Mouse (Mus musculus): ENCODE results near the gene Copa.

The Copa gene

DNA sequence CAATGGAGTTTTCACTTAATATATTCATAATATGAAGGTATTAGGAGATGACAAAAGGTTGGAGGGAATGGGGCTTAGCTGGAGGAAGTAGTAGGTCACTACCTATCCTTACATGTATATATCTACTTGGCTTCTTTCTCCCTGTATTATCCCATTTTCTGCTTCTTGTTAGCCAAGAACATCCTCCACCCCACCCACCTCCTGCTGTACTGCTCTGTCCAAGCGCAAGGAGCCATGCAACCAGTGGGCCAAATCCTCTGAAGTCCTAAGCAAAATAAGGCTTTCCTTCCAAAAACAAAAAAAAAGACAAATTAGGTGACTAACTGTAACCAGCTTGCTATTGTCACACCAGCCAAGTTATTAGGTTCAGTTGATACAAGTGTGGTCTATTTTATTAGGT, 58.5 kb downstream of the Copa start:
- in situ Hi-C loops (cut with MseI, MboI): no loop called here

DNA sequence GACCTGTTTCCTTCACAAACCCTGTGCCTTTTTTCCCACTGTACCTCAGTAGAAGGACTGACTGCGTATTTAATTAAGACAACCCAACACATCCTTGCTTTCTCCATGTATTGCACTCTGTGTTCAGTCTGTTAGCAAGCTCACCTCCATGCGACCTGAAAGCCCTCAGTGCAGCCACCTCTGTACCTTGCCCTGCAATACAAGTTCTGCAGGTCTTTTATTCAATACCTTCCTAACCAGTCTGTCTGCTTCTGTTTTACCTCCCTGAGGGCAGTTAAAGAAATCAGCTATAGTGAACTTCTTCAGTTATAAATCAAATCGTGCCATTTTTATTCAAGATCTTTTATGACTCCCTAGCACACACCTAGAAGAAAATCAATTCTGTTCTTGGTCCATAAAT, 59.2 kb downstream of the Copa start:
- in situ Hi-C loops (cut with MseI, MboI): no loop called here

DNA sequence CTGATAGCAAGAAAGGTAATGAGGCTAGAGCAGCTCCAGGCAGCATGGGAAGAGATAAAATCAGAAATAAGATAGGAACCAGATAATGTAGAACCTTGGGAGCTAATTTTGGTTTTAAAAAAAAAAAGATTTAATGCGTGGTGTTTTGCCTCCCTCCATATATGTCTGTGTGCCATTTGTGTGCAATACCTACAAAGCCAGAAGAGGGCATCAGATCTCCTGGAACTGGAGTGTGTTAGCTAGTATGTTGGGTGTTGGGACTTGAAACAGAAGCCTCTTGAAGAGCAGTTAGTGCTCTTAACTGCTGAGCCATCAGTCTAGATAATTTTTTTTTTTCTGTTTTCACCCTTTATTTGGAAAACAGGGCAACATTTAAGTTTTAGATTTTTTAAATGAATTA, 61.2 kb downstream of the Copa start:
- in situ Hi-C loops (cut with MseI, MboI): no loop called here

DNA sequence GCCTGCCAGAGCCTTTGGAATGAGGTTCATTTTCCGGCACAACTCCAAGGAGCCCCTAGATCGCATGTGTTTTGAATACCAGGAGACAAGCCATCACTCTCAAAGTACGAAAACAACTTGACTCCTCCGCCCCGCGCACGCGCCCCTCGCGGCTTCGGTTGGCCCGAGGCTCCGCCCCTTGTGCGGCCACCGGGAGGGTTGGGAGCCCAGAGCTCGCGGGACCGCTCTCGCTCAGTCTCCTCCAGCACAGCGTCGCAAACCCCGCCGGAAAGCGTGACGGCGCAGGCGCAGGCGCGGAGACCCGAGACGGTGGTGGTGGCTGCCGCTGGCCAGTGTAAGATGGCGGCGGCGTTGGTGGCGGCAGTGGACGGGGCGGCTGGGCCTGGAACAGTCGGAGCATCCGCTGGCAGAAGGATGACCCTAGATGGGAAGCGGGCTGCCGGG, 65.5 kb downstream of the Copa start, which contains the start of gene Dcaf8:
Gene Dcaf8 (plus strand): TSS at position 250 of the 444 bp plus-strand sequence.
- in situ Hi-C loops (cut with MseI, MboI): no loop called here

DNA sequence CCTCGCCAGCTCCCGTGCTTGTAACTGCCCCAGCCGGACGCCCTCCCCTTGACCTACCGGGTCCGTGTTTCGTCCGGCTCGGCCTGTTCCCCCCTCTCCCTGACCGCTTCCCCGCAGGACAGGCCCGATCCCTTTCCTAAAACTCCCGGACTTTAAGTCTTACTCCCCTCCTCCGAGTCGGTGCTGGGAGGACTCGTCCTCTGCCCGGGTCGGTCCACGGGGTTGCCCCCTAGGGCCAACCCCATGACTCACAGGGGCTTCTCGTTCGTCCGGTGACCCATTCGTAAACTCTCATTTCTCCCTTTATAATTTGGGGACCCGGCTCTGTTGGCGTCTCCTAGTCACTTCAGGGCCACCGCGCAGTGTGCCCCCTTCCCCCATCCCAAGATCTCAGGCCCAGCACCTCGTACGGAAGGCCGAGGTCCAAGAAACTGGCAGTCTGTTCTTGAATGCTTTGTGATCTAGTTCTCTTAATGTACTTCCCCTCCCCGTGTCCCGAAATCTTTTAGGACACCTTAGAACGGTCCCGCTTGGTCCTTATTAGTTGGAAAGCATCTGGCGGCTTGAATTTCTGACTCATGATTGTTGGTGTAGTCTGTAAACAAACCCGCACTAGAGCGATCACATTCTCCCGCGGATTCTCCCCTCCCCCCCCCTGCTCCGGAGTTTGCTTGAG, 66.1 kb downstream of the Copa start:
- in situ Hi-C loops (cut with MseI, MboI): no loop called here

DNA sequence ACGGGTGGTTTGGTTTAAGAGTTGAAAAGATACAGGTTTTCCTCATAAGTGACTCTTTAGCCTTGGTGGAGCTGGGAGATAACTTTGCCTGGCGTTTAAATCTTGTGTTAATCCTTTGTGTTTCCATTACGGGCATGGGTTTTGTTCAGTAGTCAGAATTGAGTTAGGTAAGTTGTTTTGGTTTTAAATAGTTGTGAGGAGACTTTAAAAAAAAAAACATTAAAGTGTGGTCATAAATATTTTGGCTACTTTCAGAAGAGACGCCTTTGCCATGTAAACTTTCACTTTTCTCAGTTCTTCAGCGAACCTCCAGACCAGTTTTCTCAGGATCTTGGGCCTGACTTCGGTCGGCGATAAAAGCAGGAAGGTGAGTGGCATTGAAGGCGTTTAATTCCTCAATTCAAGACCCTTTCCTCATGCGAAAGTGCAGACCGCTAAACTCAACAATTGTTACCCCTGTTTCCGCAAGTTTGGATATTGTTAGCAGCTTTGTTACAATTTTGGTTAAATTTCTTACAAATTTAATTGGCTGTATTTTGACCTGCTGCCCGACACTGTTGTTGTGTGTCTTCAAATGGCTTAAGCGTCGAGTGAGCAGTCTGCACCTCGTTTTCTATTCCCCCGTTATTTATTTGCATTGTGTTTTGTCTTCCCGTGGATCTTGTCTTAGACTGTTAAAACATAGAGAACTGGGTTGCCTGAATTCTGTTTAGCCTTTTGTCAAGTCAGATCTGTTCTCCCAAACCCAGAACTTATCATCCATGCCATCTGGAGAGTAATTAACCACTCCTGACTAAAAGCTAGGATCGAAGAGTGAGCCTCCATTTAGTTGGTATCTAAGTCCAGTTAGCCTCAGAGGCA, 66.9 kb downstream of the Copa start:
- in situ Hi-C loops (cut with MseI, MboI): no loop called here

DNA sequence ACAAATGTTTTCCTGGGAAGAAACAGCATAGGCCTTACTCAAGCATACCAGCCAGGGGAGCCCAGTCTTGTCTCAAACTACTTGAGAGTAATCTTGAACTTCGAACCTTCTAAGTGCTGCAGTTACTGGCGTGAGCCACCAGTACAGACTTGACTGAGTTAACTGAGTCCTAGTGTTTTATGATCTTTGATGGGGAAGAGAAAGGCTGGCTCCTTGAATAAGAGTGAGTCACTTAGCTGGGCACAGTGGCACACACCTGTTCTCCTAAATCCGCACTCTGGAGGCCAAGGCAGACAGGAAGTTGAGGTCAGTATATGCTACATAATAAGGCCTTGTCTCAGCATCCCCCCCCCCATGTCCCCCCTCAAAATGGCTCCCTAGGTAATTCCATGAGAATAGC, 72.2 kb downstream of the Copa start:
- in situ Hi-C loops (cut with MseI, MboI): no loop called here

DNA sequence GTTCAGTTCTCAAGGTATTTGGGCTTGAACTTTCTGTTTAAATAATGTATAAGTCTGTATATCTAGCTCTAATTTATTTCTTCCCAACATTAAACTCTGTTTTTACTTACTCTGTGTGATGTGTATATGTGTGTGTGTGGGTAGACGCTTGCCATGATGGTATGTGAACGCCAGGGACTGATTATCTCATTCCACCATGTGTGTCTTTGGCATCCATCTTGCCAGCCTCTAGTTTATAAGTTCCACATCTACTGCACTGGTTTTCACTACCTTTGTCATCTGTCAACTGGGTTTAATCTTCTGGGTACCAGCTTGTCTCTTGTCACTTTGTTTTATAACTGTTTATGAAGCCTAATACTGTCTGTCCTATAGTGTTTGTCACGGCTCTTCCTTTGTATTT, 73.2 kb downstream of the Copa start:
- in situ Hi-C loops (cut with MseI, MboI): no loop called here

DNA sequence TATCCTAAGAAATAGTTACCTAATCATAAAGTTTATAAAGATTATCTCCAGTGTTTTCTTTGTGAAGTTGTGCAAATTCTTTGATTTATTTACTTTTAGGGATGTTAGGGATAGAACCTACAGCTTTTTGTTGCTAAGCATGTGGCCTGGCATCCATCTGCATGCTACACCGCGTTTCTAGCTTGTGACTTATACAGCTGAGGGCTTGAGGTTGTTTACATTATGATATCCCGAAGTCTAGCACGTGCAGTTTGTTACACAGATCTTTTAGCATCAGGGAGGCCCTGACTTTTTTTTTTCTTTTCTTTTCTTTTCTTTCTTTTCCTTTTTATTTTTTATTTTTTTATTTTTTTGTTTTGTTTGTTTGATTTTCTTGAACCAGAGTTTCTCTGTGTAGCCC, 77.6 kb downstream of the Copa start:
- in situ Hi-C loops (cut with MseI, MboI): no loop called here

DNA sequence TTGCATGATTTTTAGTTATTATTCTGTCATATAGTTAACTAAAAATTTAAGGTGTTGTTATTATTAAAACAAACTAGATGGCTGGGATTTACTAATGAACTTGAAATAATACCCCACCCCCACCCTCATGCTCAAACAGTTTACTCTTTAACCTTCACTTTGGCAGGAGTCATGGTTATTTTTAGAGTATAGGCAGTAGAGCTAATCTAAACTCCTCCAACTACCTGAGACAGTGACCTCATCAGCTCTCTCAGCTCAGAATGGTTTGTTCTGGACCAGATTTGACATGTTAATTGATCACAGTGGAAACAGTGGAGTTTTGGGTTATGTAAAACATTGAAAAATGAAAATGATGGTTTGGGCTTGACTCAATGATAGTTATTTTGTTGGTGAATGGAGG, 78.2 kb downstream of the Copa start:
- in situ Hi-C loops (cut with MseI, MboI): no loop called here

DNA sequence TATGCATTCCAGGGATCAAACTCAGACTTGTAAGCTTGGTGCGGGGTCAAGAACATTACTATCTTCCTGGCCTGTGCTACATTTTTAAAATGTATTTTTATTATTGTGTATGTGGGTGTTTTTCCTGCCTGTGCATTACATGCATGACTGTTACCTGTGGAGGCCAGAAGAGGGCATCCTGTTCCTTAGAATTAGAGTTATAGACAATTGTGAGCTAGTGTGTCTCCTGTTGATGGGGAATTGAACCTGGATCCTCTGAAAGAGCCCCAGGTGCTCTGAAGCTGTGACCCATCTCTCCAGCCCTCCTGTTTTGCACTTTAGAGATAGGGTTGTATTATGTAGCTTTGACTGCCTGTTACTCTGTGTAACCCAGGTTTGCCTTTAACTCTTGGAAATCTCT, 79.7 kb downstream of the Copa start:
- in situ Hi-C loops (cut with MseI, MboI): no loop called here

DNA sequence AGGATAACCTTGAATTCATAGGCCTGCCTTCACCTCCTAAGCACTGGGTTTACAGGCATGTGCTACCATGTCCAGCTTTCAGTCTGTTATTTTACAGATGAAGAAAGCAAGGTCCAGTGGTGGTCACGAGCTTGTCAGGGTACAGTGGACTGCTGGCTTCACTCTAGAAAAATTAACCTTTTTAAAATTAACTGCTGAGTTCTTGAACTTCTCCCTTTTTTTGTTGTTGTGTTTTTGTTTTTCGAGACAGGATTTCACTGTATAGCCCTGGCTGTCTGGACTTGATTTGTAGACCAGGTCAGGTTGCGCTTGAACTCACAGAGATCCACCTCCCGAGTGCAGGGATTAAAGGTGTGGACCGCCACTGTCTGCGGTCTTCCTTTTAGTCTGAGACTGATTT, 80.6 kb downstream of the Copa start:
- in situ Hi-C loops (cut with MseI, MboI): no loop called here

DNA sequence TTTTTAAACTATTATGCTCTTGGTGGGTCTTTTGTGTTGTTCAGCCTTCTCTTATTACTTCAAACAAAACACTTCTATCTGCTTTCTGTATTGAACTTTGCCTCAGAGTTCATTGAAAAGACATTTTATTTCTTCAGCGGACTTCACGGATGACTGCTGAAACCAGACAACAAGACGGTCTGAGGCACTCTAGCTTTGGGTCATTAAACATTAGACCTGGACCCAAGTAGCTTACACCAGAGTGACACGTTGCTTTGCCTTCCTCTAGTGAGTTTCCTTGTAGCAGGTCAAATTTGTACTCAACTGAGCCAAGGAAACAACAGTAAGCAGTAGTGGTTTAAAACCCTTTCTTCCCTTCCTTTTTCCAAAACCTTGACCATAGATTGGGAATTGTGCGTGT, 85.6 kb downstream of the Copa start:
- in situ Hi-C loops (cut with MseI, MboI): no loop called here

DNA sequence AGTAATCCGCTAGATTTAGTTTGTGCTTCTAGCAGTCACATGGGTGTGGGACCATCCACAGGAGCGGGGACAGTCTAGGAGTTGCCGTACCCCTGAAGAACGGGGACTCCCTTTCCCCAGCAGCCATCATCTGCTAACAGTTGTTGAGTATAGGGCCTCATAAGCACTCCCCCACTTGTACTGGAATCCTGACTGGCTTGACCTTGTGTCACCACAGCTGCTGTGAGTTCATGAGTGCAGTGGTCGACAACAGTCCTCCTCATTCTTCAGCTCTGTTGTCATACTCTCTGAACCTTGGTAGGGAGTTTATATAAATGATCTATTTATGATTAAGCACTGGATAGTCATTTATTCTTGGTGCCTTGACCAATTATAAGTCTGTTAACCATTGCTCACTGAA, 87.5 kb downstream of the Copa start:
- in situ Hi-C loops (cut with MseI, MboI): no loop called here
